Mouse (Mus musculus) left cerebral cortex, postnatal 10 days (tissue): ENCODE results near the gene Csnk2a1. TPM values are rescaled to one million over a fixed set of nuclear protein-coding genes. Genes with fewer than 3 reads are reported as not detected.
"Not testable (repeated sequence)": the region's sequence is repeated elsewhere in the genome, so short reads cannot be mapped to it uniquely, and the experiment has no call there.

Experiments
- DNase-seq, 2 experiments: peaks; one replicate each; pipeline ENCODE4 v3.0.0; 2021 to 2022; ENCODE audit warnings: low spot score in 2 of 2, mixed read lengths in 1 of 2; ENCODE audit errors: extremely low spot score in 1 of 2
- intact Hi-C: fragments of 180-260 bp; cut with DNase I; formaldehyde crosslinking; loops from one replicate; pipeline ENCODE4 v1.15.1; 2025
- total RNA-seq, 2 experiments: library from RNA; stranded (reverse); gene quantifications; 2 replicates each; pipeline ENCODE4 v1.2.3; 2021

Gene Csnk2a1
- total RNA-seq, 2 experiments from 2014 or later: 129 to 133 TPM

- no peak for DNase-seq
- intact Hi-C loops: no loop called here
Observed at GRCm38 (mm10) chr2:152225536-152225935, 1.1 kb upstream of the Csnk2a1 start.

- intact Hi-C loops: no loop called here
Observed at GRCm38 (mm10) chr2:152227051-152227481, 427 bp downstream of the Csnk2a1 start.

GRCm38 (mm10) chr2:152230046-152230445 is 3.4 kb downstream of the Csnk2a1 start:
- no peak for DNase-seq
- intact Hi-C loops: no loop called here

More at GRCm38 (mm10) chr2:152227051-152227481, 427 bp downstream of the Csnk2a1 start:
- DNase-seq: peak; percentile 39 to 86

- DNase-seq: no peak
- intact Hi-C loops: no loop called here
Observed at GRCm38 (mm10) chr2:152237926-152238325, 11.3 kb downstream of the Csnk2a1 start.

- no peak for DNase-seq
- intact Hi-C loops: no loop called here
Observed at GRCm38 (mm10) chr2:152240580-152240979, 13.9 kb downstream of the Csnk2a1 start.

- intact Hi-C loops: no loop called here
Observed at GRCm38 (mm10) chr2:152247213-152247612, 20.6 kb downstream of the Csnk2a1 start.

GRCm38 (mm10) chr2:152250511-152250910 is 23.9 kb downstream of the Csnk2a1 start:
- no peak for DNase-seq
- intact Hi-C loops: loop anchor here (10.0 kb wide), 1 partner anchor 74 kb away; no protein-coding TSS in a partner anchor

More at GRCm38 (mm10) chr2:152247213-152247612, 20.6 kb downstream of the Csnk2a1 start:
- DNase-seq: no peak

- no peak for DNase-seq
- intact Hi-C loops: loop anchor here (10.0 kb wide), 1 partner anchor 65 kb away; no protein-coding TSS in a partner anchor
Observed at GRCm38 (mm10) chr2:152259739-152260138, 33.1 kb downstream of the Csnk2a1 start.

- no peak for DNase-seq
Observed at GRCm38 (mm10) chr2:152273639-152274038, 47.0 kb downstream of the Csnk2a1 start.

GRCm38 (mm10) chr2:152281407-152281806 is 54.8 kb downstream of the Csnk2a1 start:
- DNase-seq: no peak
- intact Hi-C loops: no loop called here

More at GRCm38 (mm10) chr2:152273639-152274038, 47.0 kb downstream of the Csnk2a1 start:
- intact Hi-C loops: no loop called here

- no peak for DNase-seq
- intact Hi-C loops: no loop called here
Observed at GRCm38 (mm10) chr2:152287560-152287959, 60.9 kb downstream of the Csnk2a1 start.

GRCm38 (mm10) chr2:152288046-152288445 is 61.4 kb downstream of the Csnk2a1 start:
- intact Hi-C loops: no loop called here

GRCm38 (mm10) chr2:152289623-152290022 is 63.0 kb downstream of the Csnk2a1 start:
- intact Hi-C loops, DNase-seq: not testable (repeated sequence)

More at GRCm38 (mm10) chr2:152288046-152288445, 61.4 kb downstream of the Csnk2a1 start:
- no peak for DNase-seq

GRCm38 (mm10) chr2:152292475-152292874 is 65.8 kb downstream of the Csnk2a1 start:
- intact Hi-C loops: no loop called here
- DNase-seq: no peak

GRCm38 (mm10) chr2:152293179-152293726 is 66.6 kb downstream of the Csnk2a1 start:
- DNase-seq: no peak
- intact Hi-C loops: no loop called here

GRCm38 (mm10) chr2:152293727-152294475 is 67.3 kb downstream of the Csnk2a1 start, which contains the start of gene Tbc1d20:
Gene Tbc1d20 (plus strand): TSS chr2:152293828.
- intact Hi-C loops: no loop called here
- DNase-seq: peak; percentile 84 to 92

- intact Hi-C loops: no loop called here
- DNase-seq: no peak
Observed at GRCm38 (mm10) chr2:152294541-152294940, 67.9 kb downstream of the Csnk2a1 start.

GRCm38 (mm10) chr2:152302862-152303261 is 76.2 kb downstream of the Csnk2a1 start:
- intact Hi-C loops: no loop called here
- DNase-seq: no peak

- intact Hi-C loops: no loop called here
- DNase-seq: no peak
Observed at GRCm38 (mm10) chr2:152303781-152304180, 77.1 kb downstream of the Csnk2a1 start.

GRCm38 (mm10) chr2:152305480-152305879 is 78.8 kb downstream of the Csnk2a1 start:
- intact Hi-C loops: no loop called here
- DNase-seq: no peak
